Mouse (Mus musculus): ENCODE measurements at regions not wholly inside any gene's neighbourhood (a gene's known extent, or its start where the extent isn't known, plus 50 kb on each side); places are given as distances from the start of the nearest gene placed in this dataset.
A peak's percentile ranks its signal among the peaks of the same experiment; 100 is the strongest.

GRCm38 (mm10) chr6:23906781-23907180 is 63.1 kb downstream of the Tas2r118 start:
- peak; percentile 85 for DNase-seq
